Mouse (Mus musculus) heart, embryonic 10.5 days (tissue): ENCODE results near the gene Vps13c. TPM values are rescaled to one million over a fixed set of nuclear protein-coding genes. Genes with fewer than 3 reads are reported as not detected.
A peak's percentile ranks its signal among the peaks of the same experiment; 100 is the strongest.

Experiments
- DNase-seq: peaks from one replicate; pipeline ENCODE4 v3.0.0-alpha.2; 2017; ENCODE audit warnings: low spot score
- H3K27ac ChIP-seq: fragments of 300-500 bp; sonication (generic); 2 replicates; pipeline ENCODE4 v1.5.1; 2016; ENCODE audit warnings: mild to moderate bottlenecking
- H3K27me3 ChIP-seq: fragments of 300-500 bp; sonication (generic); 2 replicates; pipeline ENCODE4 v1.6.1; 2016; ENCODE audit warnings: mild to moderate bottlenecking; ENCODE audit not compliant: poor library complexity, insufficient read depth, severe bottlenecking
- H3K36me3 ChIP-seq: fragments of 300-500 bp; sonication (generic); 2 replicates; pipeline ENCODE4 v1.6.1; 2016; ENCODE audit warnings: mild to moderate bottlenecking, moderate library complexity
- H3K4me1 ChIP-seq: fragments of 300-500 bp; sonication (generic); 2 replicates; pipeline ENCODE4 v1.6.1; 2016; ENCODE audit warnings: mild to moderate bottlenecking
- H3K4me3 ChIP-seq: fragments of 300-500 bp; sonication (generic); 2 replicates; pipeline ENCODE4 v1.5.1; 2016; ENCODE audit warnings: mild to moderate bottlenecking, moderate library complexity
- H3K9me3 ChIP-seq: fragments of 300-500 bp; sonication (generic); 2 replicates; pipeline ENCODE4 v1.6.1; 2016; ENCODE audit warnings: mild to moderate bottlenecking, moderate library complexity
- WGBS: fragments of 180-500 bp; shearing (Covaris S2); methylation state at CpG from one replicate; pipeline ENCODE4 v1.1.7; 2016; 5-methylcytosine and 5-hydroxymethylcytosine counted together
- polyA plus RNA-seq: library from polyadenylated mRNA; unstranded; fragments of >200 nt; fragmentation: Nextera tagmentation; extraction: Ambion mirVana; gene quantifications from 2 replicates; pipeline ENCODE4 v1.2.1, GENCODE M21; 2016

Vps13c gene
- polyA plus RNA-seq, 1 experiment from 2014 or later = 3.9 TPM

- DNase-seq = no peak
- no peak overlapping the region for H3K27ac ChIP-seq
- H3K36me3 ChIP-seq = peaks cover 3% of the 10 kb centered on the region; the same call in 1 of the 2 replicates
- no peaks in the 10 kb centered on the region for H3K9me3 ChIP-seq
- 79% methylated on average over 16 of the region's 16 CpGs for WGBS
- no peaks in the 10 kb centered on the region for H3K27me3 ChIP-seq
- peaks cover 7% of the 10 kb centered on the region for H3K4me1 ChIP-seq
- H3K4me3 ChIP-seq = no peak overlapping the region
These were observed 29.7 kb downstream of the Vps13c start for GRCm38 (mm10) chr9:67869691-67870450.

- no peaks in the 10 kb centered on the region for H3K9me3 ChIP-seq
- H3K36me3 ChIP-seq = peaks cover 14% of the 10 kb centered on the region
- 50% methylated on average over 7 of the region's 7 CpGs for WGBS
- H3K27ac ChIP-seq = peak overlapping the region; percentile 54; the same call in 1 of the 2 replicates
- no peak overlapping the region for H3K4me3 ChIP-seq
- peaks cover 5% of the 10 kb centered on the region for H3K4me1 ChIP-seq
- DNase-seq = peak; percentile 90
- no peaks in the 10 kb centered on the region for H3K27me3 ChIP-seq
These were observed 34.5 kb downstream of the Vps13c start for GRCm38 (mm10) chr9:67874522-67875222.

- no peak for DNase-seq
- Histone ChIP-seq H3K4me3 (no peak overlapping the region), H3K4me1 (no peaks in the 10 kb centered on the region), H3K9me3 (no peaks in the 10 kb centered on the region), H3K27me3 (no peaks in the 10 kb centered on the region), H3K27ac (0 out of 2 replicates have a peak overlapping the region, but pooled peaks have one; percentile 54), H3K36me3 (peaks cover 14% of the 10 kb centered on the region)
- WGBS = 41% methylated on average over 2 of the region's 2 CpGs
These were observed 35.1 kb downstream of the Vps13c start for GRCm38 (mm10) chr9:67875337-67875736.

- no peaks in the 10 kb centered on the region for H3K4me1 ChIP-seq
- peak; percentile 85 for DNase-seq
- H3K27me3 ChIP-seq = no peaks in the 10 kb centered on the region
- H3K4me3 ChIP-seq = no peak overlapping the region
- H3K27ac ChIP-seq = no peak overlapping the region; the same call in 1 of the 2 replicates
- WGBS = 78% methylated on average over 14 of the region's 14 CpGs
- no peaks in the 10 kb centered on the region for H3K9me3 ChIP-seq
- H3K36me3 ChIP-seq = peaks cover 24% of the 10 kb centered on the region
These were observed 37.0 kb downstream of the Vps13c start for GRCm38 (mm10) chr9:67877081-67877718.

- 79% methylated on average over 11 of the region's 11 CpGs for WGBS
- H3K36me3 ChIP-seq = peaks cover 26% of the 10 kb centered on the region
These were observed 38.1 kb downstream of the Vps13c start for GRCm38 (mm10) chr9:67878197-67878769.

GRCm38 (mm10) chr9:67883349-67883984 lies 43.3 kb downstream of the Vps13c start:
- H3K36me3 ChIP-seq = peaks cover 45% of the 10 kb centered on the region
- 90% methylated on average over 13 of the region's 13 CpGs for WGBS
- peak overlapping the region; percentile 37; the same call in 1 of the 2 replicates for H3K27ac ChIP-seq

More at GRCm38 (mm10) chr9:67878197-67878769, 38.1 kb downstream of the Vps13c start:
- Histone ChIP-seq H3K27me3 (no peaks in the 10 kb centered on the region), H3K4me1 (no peaks in the 10 kb centered on the region), H3K9me3 (no peaks in the 10 kb centered on the region), H3K27ac (peak overlapping the region; percentile 17; the same call in 1 of the 2 replicates), H3K4me3 (no peak overlapping the region)
- no peak for DNase-seq

GRCm38 (mm10) chr9:67884095-67884494 lies 43.9 kb downstream of the Vps13c start:
- Histone ChIP-seq H3K9me3 (no peaks in the 10 kb centered on the region), H3K27me3 (no peaks in the 10 kb centered on the region), H3K4me1 (peaks cover 9% of the 10 kb centered on the region; the same call in 1 of the 2 replicates), H3K36me3 (peaks cover 44% of the 10 kb centered on the region), H3K4me3 (no peak overlapping the region), H3K27ac (no peak overlapping the region)
- DNase-seq = no peak
- 65% methylated on average over 3 of the region's 3 CpGs for WGBS

More at GRCm38 (mm10) chr9:67883349-67883984, 43.3 kb downstream of the Vps13c start:
- DNase-seq = no peak
- H3K9me3 ChIP-seq = no peaks in the 10 kb centered on the region
- H3K4me1 ChIP-seq = peaks cover 9% of the 10 kb centered on the region; the same call in 1 of the 2 replicates
- H3K4me3 ChIP-seq = no peak overlapping the region
- no peaks in the 10 kb centered on the region for H3K27me3 ChIP-seq

GRCm38 (mm10) chr9:67886981-67887720 lies 47.0 kb downstream of the Vps13c start:
- H3K36me3 ChIP-seq = peaks cover 42% of the 10 kb centered on the region

GRCm38 (mm10) chr9:67893474-67893873 lies 53.3 kb downstream of the Vps13c start:
- WGBS = 67% methylated on average over 1 of the region's 1 CpGs
- H3K36me3 ChIP-seq = peaks cover 35% of the 10 kb centered on the region
- peaks cover 6% of the 10 kb centered on the region; the same call in 1 of the 2 replicates for H3K4me1 ChIP-seq
- DNase-seq = no peak
- H3K27me3 ChIP-seq = no peaks in the 10 kb centered on the region
- H3K4me3 ChIP-seq = no peak overlapping the region
- no peaks in the 10 kb centered on the region for H3K9me3 ChIP-seq
- no peak overlapping the region for H3K27ac ChIP-seq

More at GRCm38 (mm10) chr9:67886981-67887720, 47.0 kb downstream of the Vps13c start:
- Histone ChIP-seq H3K27ac (0 out of 2 replicates have a peak overlapping the region, but pooled peaks have one; percentile 7), H3K27me3 (no peaks in the 10 kb centered on the region), H3K4me1 (peaks cover 12% of the 10 kb centered on the region), H3K9me3 (no peaks in the 10 kb centered on the region), H3K4me3 (no peak overlapping the region)
- 67% methylated on average over 4 of the region's 4 CpGs for WGBS
- no peak for DNase-seq

- H3K36me3 ChIP-seq = peaks cover 36% of the 10 kb centered on the region
- DNase-seq = no peak
- WGBS = 83% methylated on average over 12 of the region's 12 CpGs
- no peak overlapping the region for H3K4me3 ChIP-seq
- H3K27me3 ChIP-seq = no peaks in the 10 kb centered on the region
- H3K9me3 ChIP-seq = no peaks in the 10 kb centered on the region
- no peak overlapping the region for H3K27ac ChIP-seq
- peaks cover 11% of the 10 kb centered on the region; the same call in 1 of the 2 replicates for H3K4me1 ChIP-seq
These were observed 56.6 kb downstream of the Vps13c start for GRCm38 (mm10) chr9:67896646-67897295.

- peaks cover 13% of the 10 kb centered on the region; the same call in 1 of the 2 replicates for H3K4me1 ChIP-seq
- no peak overlapping the region for H3K27ac ChIP-seq
- H3K27me3 ChIP-seq = no peaks in the 10 kb centered on the region
- 61% methylated on average over 5 of the region's 5 CpGs for WGBS
- DNase-seq = no peak
- H3K9me3 ChIP-seq = no peaks in the 10 kb centered on the region
- peaks cover 18% of the 10 kb centered on the region; the same call in 1 of the 2 replicates for H3K36me3 ChIP-seq
- H3K4me3 ChIP-seq = no peak overlapping the region
These were observed 60.2 kb downstream of the Vps13c start for GRCm38 (mm10) chr9:67900398-67900797.
